Mouse (Mus musculus) CH12F3 (cell line): ENCODE data around the gene Nfe2.
"Not testable (repeated sequence)": the region's sequence is repeated elsewhere in the genome, so short reads cannot be mapped to it uniquely, and the experiment has no call there.

Experiments used
- in situ Hi-C: fragments of 300-500 bp; cut with MboI; formaldehyde crosslinking; loops from 2 replicates; pipeline ENCODE4 v1.14.3; 2020; ENCODE audit warnings: low sequenced_read_pairs

The Nfe2 gene

GRCm38 (mm10) chr15:103252660-103253059, 5.5 kb downstream of the Nfe2 start:
- in situ Hi-C loops: no loop called here

DNA sequence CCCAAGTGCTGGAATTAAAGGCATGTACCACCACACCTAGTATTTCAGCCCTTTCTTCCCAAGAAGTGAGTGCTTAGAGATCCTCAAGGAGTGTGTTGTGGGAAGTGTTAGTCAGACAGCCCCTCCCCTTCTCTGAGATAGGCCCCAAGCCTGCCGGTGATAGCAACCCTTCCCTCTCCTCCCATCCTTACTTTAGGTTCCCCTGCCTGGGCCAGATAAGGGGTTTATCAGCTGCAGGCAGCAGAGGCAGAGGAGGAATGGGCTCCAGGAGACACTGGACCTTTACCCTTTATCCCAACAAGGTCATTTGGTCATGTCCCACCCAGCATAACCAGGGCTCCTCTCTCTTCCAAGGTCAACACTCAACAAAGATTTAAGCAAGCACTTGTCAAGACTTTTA, 6.6 kb downstream of the Nfe2 start:
- in situ Hi-C loops: no loop called here

DNA sequence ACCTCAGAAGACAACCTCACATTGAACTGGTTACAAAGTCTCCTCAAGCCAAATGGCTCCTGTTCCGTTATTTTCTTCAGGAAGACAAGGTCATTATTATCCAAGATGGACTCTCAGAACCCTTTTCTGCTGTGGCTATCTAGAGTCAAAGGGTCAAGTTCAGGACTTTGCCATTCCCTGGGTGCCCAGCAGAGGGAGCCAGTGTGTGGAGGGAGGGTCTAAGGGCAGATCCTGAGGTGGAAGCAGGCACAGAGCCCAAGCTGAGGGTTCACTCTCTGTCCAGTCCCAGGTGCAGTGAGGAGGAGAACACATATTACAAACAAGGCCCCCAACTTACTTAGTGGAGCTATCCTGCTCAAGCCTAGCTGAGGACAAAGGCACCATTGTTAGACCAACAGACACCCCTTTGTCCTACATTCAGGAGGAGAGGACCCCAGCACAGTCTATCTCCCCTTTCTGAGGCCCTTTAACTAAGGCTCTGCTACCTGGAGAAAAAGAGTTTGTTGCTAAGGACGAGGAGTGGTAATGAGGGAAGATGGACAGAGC, 7.9 kb downstream of the Nfe2 start:
- in situ Hi-C loops: no loop called here

DNA sequence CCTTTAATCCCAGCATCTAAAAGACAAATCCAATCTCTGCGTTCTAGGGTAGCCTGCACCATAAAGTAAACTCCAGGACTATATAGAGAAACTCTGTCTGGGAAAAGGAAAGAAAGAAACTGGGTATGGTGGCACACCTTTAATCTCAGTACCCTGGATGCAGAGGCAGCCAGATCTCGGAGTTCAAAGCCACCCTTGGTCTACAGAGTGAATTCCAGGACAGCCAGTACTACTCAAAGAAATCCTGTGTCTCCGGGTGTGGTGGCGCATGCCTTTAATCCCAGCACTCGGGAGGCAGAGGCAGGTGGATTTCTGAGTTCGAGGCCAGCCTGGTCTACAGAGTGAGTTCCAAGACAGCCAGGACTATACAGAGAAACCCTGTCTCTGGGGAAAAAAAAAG, 8.7 kb downstream of the Nfe2 start:
- in situ Hi-C loops: not testable (repeated sequence)

GRCm38 (mm10) chr15:103248401-103249313, 9.5 kb downstream of the Nfe2 start:
- in situ Hi-C loops: no loop called here

DNA sequence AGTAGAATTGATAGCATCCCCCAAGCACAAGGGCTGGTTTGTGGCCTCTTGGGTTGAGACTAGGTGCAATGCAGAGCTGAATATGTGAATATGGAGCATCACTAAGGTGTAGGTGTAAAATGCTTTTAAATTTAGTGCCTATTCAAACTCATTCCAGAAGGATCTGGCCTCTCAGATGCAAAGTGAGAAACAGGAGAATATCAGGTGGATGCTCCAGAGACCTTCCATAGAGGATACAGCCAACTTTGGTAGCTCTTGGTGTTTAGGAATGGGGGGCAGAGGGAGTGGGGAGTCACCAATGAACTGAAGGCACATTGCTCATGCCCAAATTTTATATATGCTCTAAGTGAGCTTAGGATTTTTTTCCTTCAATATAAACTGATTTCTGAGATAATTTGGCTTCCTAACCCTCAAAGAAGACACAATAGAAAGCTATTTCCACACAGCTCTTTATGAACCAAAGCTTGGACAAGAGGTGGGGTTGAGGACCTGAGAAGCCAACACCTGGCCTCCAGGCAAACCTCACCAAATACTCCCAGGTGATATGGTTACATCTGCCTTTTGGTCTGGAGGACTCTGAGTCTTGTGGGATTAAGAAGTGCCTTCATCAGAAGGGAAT, 10.3 kb downstream of the Nfe2 start:
- in situ Hi-C loops: no loop called here

GRCm38 (mm10) chr15:103247078-103247781, 11.0 kb downstream of the Nfe2 start:
- in situ Hi-C loops: no loop called here

DNA sequence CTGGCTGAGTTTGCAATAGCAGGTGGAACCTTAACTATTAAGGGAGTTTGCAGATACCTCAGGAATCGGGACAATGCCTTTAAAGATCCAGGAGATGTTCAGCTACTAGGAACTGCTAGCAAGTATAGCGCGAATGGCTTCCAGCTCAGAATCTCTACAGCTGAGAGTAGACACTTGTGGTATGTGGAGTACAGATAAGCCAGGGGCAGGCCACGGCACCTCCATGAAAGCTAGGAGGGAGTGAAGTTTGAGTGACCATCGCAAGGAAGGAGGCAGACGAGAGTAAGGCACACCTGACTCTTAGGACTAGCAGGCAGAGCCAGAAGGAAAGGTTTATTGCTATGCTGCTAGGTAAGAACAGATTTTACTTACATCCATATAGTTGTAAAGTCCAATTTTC, 12.6 kb downstream of the Nfe2 start:
- in situ Hi-C loops: no loop called here

GRCm38 (mm10) chr15:103242885-103243284, 15.3 kb downstream of the Nfe2 start:
- in situ Hi-C loops: no loop called here

- in situ Hi-C loops: not testable (repeated sequence)
These were observed 16.9 kb downstream of the Nfe2 start for GRCm38 (mm10) chr15:103241071-103242018.

- in situ Hi-C loops: no loop called here
These were observed 17.8 kb downstream of the Nfe2 start, which contains the start of gene Hnrnpa1 for GRCm38 (mm10) chr15:103240160-103241028. Gene Hnrnpa1 (plus strand): TSS chr15:103240432.

DNA sequence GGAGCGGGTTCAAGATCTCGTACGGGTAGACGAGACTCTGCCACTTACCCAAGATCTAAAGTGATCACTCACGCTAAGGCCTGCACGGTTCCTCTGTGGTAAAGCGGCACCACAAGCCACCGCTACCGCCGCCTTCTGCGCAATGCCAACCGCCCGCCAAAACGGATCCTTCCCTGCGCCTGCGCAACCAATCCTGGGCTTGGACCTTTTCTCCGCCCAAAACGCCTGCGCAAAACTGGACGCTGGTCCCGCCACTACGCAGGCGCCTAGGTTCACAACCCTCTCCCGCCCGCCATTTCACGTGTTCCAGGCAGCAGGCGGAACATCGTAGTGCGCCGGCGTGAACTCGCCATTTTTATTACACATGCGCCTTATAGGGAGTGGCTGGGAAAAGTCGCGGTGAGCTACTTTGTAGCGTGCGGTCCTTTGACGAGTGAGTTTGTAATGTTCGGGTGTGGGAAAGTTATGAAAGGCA, 18.5 kb downstream of the Nfe2 start, which contains the start of gene Cbx5:
Gene Cbx5, minus strand, starts transcription at position 132 of the 475 bp plus-strand sequence.
- in situ Hi-C loops: no loop called here

- in situ Hi-C loops: no loop called here
These were observed 19.0 kb downstream of the Nfe2 start for GRCm38 (mm10) chr15:103239130-103239684.

GRCm38 (mm10) chr15:103237295-103237694, 20.9 kb downstream of the Nfe2 start:
- in situ Hi-C loops: no loop called here

- in situ Hi-C loops: no loop called here
These were observed 25.1 kb downstream of the Nfe2 start for GRCm38 (mm10) chr15:103233119-103233518.

DNA sequence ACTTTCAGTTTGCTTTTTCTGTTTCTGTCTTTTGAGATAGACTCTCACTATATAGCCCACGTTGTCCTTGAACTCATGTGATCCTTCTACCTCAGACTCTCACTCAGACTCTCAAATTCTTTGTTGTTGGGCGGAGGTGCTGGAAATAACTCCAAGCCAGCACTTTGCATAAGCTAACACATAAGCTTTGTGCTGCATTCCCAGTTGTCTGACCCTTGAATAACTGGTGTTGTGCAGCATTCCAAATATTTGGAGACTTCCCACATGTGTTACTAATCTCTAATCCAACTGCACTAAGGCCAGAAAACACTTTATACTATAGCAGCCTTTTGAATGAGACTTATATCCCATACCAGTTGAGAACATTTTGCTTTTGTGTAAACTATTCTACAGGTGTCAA, 29.3 kb downstream of the Nfe2 start:
- in situ Hi-C loops: no loop called here

DNA sequence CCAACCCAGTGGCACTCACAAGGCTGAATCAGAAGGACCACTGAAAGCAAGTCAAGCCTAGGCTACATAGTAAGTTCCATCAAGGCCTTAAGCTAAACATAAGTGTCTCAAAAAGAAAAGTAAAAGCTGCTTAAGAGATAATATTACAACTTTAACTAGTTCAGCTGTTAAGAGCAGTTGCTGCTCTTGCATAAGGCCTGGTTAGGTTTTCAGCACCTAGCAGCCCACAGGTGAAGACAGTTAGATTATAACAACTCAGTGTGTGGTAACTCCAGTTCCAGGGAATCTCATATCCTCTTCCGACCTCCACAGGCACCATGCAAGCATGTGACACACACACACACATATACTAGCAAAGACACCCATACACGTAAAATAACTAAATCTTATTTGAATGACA, 30.6 kb downstream of the Nfe2 start:
- in situ Hi-C loops: no loop called here

DNA sequence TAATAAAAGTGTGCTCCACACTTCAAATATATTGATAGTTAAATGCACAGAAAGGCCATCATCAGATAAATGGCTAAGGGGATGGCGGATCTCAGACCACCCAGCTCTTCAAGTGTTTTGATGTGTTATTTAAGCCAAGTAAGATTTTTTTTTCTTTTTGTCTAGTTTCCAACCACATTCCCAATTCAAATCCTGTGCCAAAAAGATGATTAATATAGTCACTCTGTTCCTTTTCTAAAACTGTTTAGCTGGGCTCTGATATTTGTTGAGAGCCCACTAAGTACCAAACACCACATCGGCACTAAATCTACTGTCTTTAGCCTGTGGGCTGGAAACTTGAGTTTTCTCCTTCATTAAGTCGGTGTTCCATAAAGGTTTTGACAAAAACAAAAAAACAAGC, 31.2 kb downstream of the Nfe2 start:
- in situ Hi-C loops: no loop called here

GRCm38 (mm10) chr15:103224161-103224560, 34.0 kb downstream of the Nfe2 start:
- in situ Hi-C loops: no loop called here
